Mouse (Mus musculus): ENCODE data around the gene Olfr819. TPM values are rescaled to one million over a fixed set of nuclear protein-coding genes. Genes with fewer than 3 reads are reported as not detected.

Gene Olfr819
- not detected in 2 replicates for polyA plus RNA-seq (2012; rRNA removed)

DNA sequence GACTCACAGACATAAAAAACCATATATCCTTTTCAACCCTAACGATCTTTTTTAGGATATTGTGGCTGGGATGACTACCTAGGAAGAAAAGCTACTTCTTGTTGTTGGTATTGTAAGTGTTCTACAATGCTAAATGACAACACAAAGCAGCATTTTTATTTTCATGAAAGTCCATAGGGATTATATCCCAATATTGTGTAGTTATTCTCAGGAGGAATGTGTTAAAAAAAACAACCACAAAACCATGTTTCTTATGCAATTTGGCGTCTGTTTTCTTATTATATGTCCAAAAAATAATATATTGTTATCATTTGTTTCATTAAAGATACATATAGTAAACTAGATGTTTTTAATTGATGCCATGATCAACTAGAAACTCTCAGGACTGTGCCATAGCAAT, at the start of gene Olfr819:
Olfr819 (minus strand) TSS at position 101 of the 400 bp plus-strand sequence.

GRCm38 (mm10) chr10:130012321-130012720, 45.3 kb upstream of the Olfr819 start, which contains the start of gene Olfr820:
Gene Olfr820, plus strand, starts transcription at chr10:130012621.

DNA sequence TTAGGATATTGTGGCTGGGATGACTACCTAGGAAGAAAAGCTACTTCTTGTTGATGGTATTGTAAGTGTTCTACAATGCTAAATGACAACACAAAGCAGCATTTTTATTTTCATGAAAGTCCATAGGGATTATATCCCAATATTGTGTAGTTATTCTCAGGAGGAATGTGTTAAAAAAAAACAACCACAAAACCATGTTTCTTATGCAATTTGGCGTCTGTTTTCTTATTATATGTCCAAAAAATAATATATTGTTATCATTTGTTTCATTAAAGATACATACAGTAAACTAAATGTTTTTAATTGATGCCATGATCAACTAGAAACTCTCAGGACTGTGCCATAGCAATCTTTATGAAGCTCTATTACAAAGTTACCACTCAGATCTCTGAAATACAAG, 17.9 kb upstream of the Olfr819 start, which contains the start of gene Gm10310:
Gm10310 (minus strand) TSS at position 101 of the 400 bp plus-strand sequence.

DNA sequence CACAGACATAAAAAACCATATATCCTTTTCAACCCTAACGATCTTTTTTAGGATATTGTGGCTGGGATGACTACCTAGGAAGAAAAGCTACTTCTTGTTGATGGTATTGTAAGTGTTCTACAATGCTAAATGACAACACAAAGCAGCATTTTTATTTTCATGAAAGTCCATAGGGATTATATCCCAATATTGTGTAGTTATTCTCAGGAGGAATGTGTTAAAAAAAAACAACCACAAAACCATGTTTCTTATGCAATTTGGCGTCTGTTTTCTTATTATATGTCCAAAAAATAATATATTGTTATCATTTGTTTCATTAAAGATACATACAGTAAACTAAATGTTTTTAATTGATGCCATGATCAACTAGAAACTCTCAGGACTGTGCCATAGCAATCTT, 9.0 kb upstream of the Olfr819 start, which contains the start of gene Olfr247:
Olfr247 (minus strand) TSS at position 101 of the 400 bp plus-strand sequence.

GRCm38 (mm10) chr10:129949000-129949399, 18.1 kb downstream of the Olfr819 start, which contains the start of gene Olfr818:
Gene Olfr818, minus strand, starts transcription at chr10:129949100.

GRCm38 (mm10) chr10:129915497-129915896, 51.6 kb downstream of the Olfr819 start, which contains the start of gene Olfr816:
Gene Olfr816, minus strand, starts transcription at chr10:129915597.

Other genes with a start within 250 kb of the Olfr819 start
- gene Olfr805, start 237.9 kb downstream of the Olfr819 start, polyA plus RNA-seq (2012; rRNA removed) = not detected in 2 replicates
- not detected in 2 replicates for gene Olfr806, start 225.3 kb downstream of the Olfr819 start, polyA plus RNA-seq (2012; rRNA removed)
- gene Olfr807, start 209.5 kb downstream of the Olfr819 start, polyA plus RNA-seq (2012; rRNA removed) = not detected in 2 replicates
- not detected in 2 replicates for gene Olfr808, start 201.8 kb downstream of the Olfr819 start, polyA plus RNA-seq (2012; rRNA removed)
- not detected in 2 replicates for gene Olfr809, start 192.6 kb downstream of the Olfr819 start, polyA plus RNA-seq (2012; rRNA removed)
- gene Olfr810, start 172.3 kb downstream of the Olfr819 start, polyA plus RNA-seq (2012; rRNA removed) = not detected in 2 replicates
- not detected in 2 replicates for gene Olfr811, start 162.9 kb downstream of the Olfr819 start, polyA plus RNA-seq (2012; rRNA removed)
- not detected in 2 replicates for gene Olfr812, start 121.2 kb downstream of the Olfr819 start, polyA plus RNA-seq (2012; rRNA removed)
- not detected in 2 replicates for gene Olfr813, start 111.9 kb downstream of the Olfr819 start, polyA plus RNA-seq (2012; rRNA removed)
- gene Olfr814, start 87.4 kb downstream of the Olfr819 start, polyA plus RNA-seq (2012; rRNA removed) = not detected in 2 replicates
- not detected in 2 replicates for gene Olfr815, start 61.4 kb downstream of the Olfr819 start, polyA plus RNA-seq (2012; rRNA removed)
- not detected in 2 replicates for gene Olfr816, start 51.7 kb downstream of the Olfr819 start, polyA plus RNA-seq (2012; rRNA removed)
- not detected in 2 replicates for gene Olfr818, start 18.2 kb downstream of the Olfr819 start, polyA plus RNA-seq (2012; rRNA removed)
- not detected in 2 replicates for gene Olfr247, start 8.9 kb upstream of the Olfr819 start, polyA plus RNA-seq (2012; rRNA removed)
- gene Gm10310, start 17.8 kb upstream of the Olfr819 start, polyA plus RNA-seq (2012; rRNA removed) = not detected in 2 replicates
- gene Olfr820, start 45.4 kb upstream of the Olfr819 start, polyA plus RNA-seq (2012; rRNA removed) = not detected in 2 replicates
- not detected in 2 replicates for gene Olfr821, start 63.1 kb upstream of the Olfr819 start, polyA plus RNA-seq (2012; rRNA removed)
- not detected in 2 replicates for gene Olfr822, start 103.9 kb upstream of the Olfr819 start, polyA plus RNA-seq (2012; rRNA removed)
- gene Olfr823, start 148.1 kb upstream of the Olfr819 start, polyA plus RNA-seq (2012; rRNA removed) = not detected in 2 replicates
- not detected in 2 replicates for gene Olfr824, start 162.7 kb upstream of the Olfr819 start, polyA plus RNA-seq (2012; rRNA removed)
- not detected in 2 replicates for gene Olfr825, start 199.5 kb upstream of the Olfr819 start, polyA plus RNA-seq (2012; rRNA removed)
- not detected in 2 replicates for gene Olfr826, start 216.9 kb upstream of the Olfr819 start, polyA plus RNA-seq (2012; rRNA removed)
- gene Olfr827, start 247.1 kb upstream of the Olfr819 start, polyA plus RNA-seq (2012; rRNA removed) = not detected in 2 replicates